Mouse (Mus musculus): Measurements from ENCODE around the gene Siae.

- TF ChIP-seq CTCF (IDR thresholded peaks at IDR 0.05; ENCODE audit: borderline replicate concordance, control insufficient read depth, extremely low read depth, insufficient read depth, low read length, poor library complexity) (no peak), POLR2A (IDR thresholded peaks at IDR 0.05; ENCODE audit: control insufficient read depth, extremely low read depth, insufficient read depth, low read length, poor library complexity) (no peak)
These were observed 98.3 kb downstream of the Siae start for GRCm38 (mm10) chr9:37653836-37654235.

All from thymus, adult 2 months (tissue).